Mouse (Mus musculus): Measurements from ENCODE around the gene Tnip1.
A peak's percentile ranks its signal among the peaks of the same experiment; 100 is the strongest.

- TF ChIP-seq E2F4 (IDR thresholded peaks at IDR 0.05; ENCODE audit: borderline replicate concordance, low read depth, low read length) (no peak), SMC3 (IDR thresholded peaks at IDR 0.05; ENCODE audit: low read depth, low read length) (peak; percentile 31)
Observed at GRCm38 (mm10) chr11:54884197-54884828, 78.4 kb downstream of the Tnip1 start.
